Mouse (Mus musculus) lung, embryonic 15.5 days (tissue): ENCODE results near the gene Tpcn1. TPM values are rescaled to one million over a fixed set of nuclear protein-coding genes. Genes with fewer than 3 reads are reported as not detected.

Source experiments
- ATAC-seq: fragments of 200-750 bp; cut with Nextera tagmentation; 2 replicates; pipeline ENCODE4 v1.8.0; 2017; ENCODE audit warnings: moderate number of reproducible peaks, borderline replicate concordance; ENCODE audit not compliant: low FRiP score, low TSS enrichment; ENCODE audit errors: extremely low read depth
- H3K27ac ChIP-seq: fragments of 300-500 bp; sonication (generic); 2 replicates; pipeline ENCODE4 v1.5.1; 2015; ENCODE audit warnings: moderate library complexity, mild to moderate bottlenecking, inconsistent platforms
- H3K27me3 ChIP-seq: fragments of 300-500 bp; sonication (generic); 2 replicates; pipeline ENCODE4 v1.6.1; 2015; ENCODE audit warnings: inconsistent platforms
- H3K36me3 ChIP-seq: fragments of 300-500 bp; sonication (generic); 2 replicates; pipeline ENCODE4 v1.6.1; 2015; ENCODE audit warnings: inconsistent platforms
- H3K4me1 ChIP-seq: fragments of 300-500 bp; sonication (generic); 2 replicates; pipeline ENCODE4 v1.6.1; 2015; ENCODE audit warnings: inconsistent platforms
- H3K4me2 ChIP-seq: fragments of 300-500 bp; sonication (generic); 2 replicates; pipeline ENCODE4 v1.6.1; 2015; ENCODE audit warnings: inconsistent platforms, mild to moderate bottlenecking, moderate library complexity
- H3K4me3 ChIP-seq: fragments of 300-500 bp; sonication (generic); 2 replicates; pipeline ENCODE4 v1.5.1; 2015; ENCODE audit warnings: mild to moderate bottlenecking, inconsistent platforms
- H3K9ac ChIP-seq: fragments of 300-500 bp; sonication (generic); 2 replicates; pipeline ENCODE4 v1.6.1; 2015; ENCODE audit warnings: inconsistent platforms
- H3K9me3 ChIP-seq: fragments of 300-500 bp; sonication (generic); 2 replicates; pipeline ENCODE4 v1.6.1; 2016; ENCODE audit warnings: inconsistent platforms
- WGBS: fragments of 180-500 bp; shearing (Covaris S2); methylation state at CpG from one replicate; pipeline ENCODE4 v1.1.7; 2015; 5-methylcytosine and 5-hydroxymethylcytosine counted together
- polyA plus RNA-seq: library from polyadenylated mRNA; unstranded; fragments of >200 nt; fragmentation: Nextera tagmentation; extraction: Ambion mirVana; gene quantifications from 2 replicates; pipeline ENCODE4 v1.2.1, GENCODE M21; 2015

Tpcn1 gene
- polyA plus RNA-seq, 1 experiment from 2014 or later: 20.3 TPM

DNA sequence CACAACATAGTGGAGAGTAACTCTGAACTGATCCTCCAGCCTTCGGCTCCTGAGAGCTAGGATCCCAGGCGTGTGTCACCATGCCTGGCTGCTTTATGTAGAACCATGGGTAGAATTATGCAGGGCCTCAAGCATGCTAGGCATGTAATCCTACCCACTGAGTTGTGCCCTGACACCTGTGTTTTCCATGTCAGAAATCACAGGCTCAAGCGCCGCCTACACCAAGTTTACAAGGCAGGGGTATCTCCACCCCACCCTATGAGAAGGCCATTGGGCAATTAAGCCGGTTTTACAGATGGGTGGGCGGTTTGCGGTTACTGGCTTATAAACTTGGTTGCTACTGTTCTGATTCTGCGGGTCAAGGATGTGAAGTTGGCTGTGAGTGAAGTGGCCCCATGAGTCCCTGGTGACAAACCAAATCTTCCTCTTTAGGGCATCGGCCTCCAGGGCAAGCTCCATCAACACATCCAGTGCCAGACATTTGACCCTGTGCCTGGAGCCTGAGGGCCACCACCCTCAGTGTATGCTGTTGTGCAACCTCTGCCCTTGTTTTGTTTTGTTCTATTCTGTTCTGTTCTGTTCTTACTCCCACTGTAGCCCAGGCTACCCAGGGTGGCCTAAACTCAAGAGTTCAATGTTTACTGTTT lies 74.3 kb downstream of the Tpcn1 start:
- no peaks in the 10 kb centered on the region for H3K9me3 ChIP-seq
- H3K9ac ChIP-seq: no peak overlapping the region
- H3K4me2 ChIP-seq: no peak overlapping the region
- peaks cover 45% of the 10 kb centered on the region for H3K4me1 ChIP-seq
- peak overlapping the region; percentile 19; the same call in 1 of the 2 replicates for H3K27ac ChIP-seq
- WGBS: 85% methylated on average over 9 of the region's 9 CpGs
- no peak overlapping the region for H3K4me3 ChIP-seq
- no peaks in the 10 kb centered on the region for H3K27me3 ChIP-seq
- H3K36me3 ChIP-seq: no peaks in the 10 kb centered on the region
- no peak for ATAC-seq

DNA sequence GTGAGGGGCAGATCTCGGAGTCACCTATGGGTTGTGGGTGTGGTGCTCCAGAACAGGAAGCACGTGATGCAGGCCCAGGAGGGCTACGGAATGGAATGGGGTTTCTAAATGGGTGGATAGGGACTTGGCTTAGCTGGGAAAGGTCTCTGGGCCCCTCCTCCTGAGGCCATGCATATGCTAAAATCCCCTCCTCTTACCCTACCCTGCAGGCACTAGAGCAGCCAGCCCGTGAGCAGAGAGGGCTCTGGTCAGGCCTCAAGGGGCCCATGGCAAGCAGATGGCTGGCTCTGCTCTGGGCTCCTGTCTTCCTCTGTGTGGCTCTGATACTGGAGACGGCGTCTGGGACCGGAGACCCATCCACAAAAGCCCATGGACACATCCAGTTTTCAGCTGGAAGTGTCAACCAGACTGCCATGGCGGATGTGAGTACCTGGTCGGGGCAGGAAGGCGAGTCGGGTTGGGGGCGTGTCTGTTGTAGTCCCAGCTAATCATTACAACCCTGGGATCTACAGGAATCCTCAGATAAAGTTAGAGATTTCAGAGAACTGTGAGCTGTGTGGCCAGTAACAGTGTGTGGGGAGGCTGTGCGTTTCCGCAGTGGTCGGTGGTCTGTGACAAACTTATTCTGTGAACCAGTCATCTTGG lies 75.4 kb downstream of the Tpcn1 start:
- H3K4me2 ChIP-seq: no peak overlapping the region
- H3K27ac ChIP-seq: no peak overlapping the region
- ATAC-seq: no peak

DNA sequence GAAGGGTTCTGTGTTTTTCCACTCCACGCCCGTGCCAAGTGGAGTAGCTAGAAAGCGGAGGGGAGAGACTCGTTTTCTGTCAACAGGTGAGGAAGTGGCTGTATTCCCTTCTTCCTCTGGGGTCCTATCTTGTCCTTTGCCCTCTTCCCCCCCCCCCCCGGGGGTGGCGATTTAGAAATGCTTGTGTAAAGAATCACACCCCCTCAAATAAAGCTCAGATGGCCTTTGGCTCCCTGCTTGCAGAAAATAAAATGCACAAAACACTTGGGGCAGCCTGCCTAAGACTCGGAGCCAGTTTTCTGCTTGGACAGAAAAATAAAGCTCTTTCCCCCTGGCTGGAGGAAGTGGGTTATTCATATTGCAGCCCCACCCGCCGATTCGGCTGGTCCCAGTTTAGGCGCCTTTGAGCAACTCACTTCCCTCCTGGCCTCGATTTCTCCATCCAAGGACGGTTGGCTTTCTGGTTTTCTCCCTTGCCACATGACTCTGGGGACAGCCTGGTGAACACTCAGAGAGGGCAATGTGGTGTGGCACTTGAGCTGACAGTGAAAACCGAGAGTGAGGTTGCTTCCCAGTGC lies 76.7 kb downstream of the Tpcn1 start:
- no peaks in the 10 kb centered on the region for H3K27me3 ChIP-seq
- peaks cover 49% of the 10 kb centered on the region for H3K4me1 ChIP-seq
- 19% methylated on average over 14 of the region's 14 CpGs for WGBS
- H3K4me3 ChIP-seq: peak overlapping the region; percentile 64
- H3K36me3 ChIP-seq: no peaks in the 10 kb centered on the region
- H3K9ac ChIP-seq: peak overlapping the region; percentile 43
- H3K4me2 ChIP-seq: peak overlapping the region; percentile 89
- H3K9me3 ChIP-seq: no peaks in the 10 kb centered on the region
- H3K27ac ChIP-seq: peak overlapping the region; percentile 50; the same call in 1 of the 2 replicates
- ATAC-seq: no peak

More for the DNA sequence above, 75.4 kb downstream of the Tpcn1 start:
- Histone ChIP-seq H3K9ac (no peak overlapping the region), H3K27me3 (no peaks in the 10 kb centered on the region), H3K4me1 (peaks cover 45% of the 10 kb centered on the region), H3K4me3 (no peak overlapping the region), H3K9me3 (no peaks in the 10 kb centered on the region), H3K36me3 (no peaks in the 10 kb centered on the region)
- 56% methylated on average over 15 of the region's 15 CpGs for WGBS

DNA sequence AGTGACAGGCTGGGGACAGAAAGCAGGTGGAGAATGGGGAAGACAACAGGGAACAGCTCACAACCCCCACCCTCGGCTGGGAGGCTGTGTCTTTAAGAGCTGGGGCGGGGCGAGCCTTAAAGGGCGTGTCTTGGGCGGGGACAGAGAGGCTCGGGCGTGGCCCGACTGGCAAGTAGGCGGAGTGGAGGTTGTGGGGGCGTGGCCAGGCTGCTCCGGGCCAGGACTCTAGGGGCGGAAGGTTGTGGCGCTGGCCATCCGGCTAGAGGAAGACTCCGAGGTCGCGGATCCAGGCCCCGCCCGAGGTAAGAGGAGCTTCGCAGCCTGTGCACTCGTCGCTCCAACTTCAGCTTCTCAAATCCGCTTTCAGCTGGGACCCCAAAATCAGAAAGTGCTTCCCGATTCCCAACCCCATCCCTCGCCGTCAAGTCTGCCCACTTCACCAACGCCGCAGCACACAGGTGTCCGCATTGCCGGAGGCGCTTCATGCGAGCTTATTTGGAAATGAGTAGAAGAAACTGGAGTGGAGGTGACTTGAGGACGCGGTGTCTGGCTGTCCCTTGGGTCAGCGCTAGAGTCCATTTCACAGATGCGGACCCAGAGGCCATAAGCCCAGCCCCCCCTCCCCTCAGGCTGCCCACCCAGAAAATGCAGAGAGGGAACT lies 77.4 kb downstream of the Tpcn1 start, which contains the start of gene Slc8b1:
Slc8b1 (plus strand) TSS at position 187 of the 661 bp plus-strand sequence.
- no peaks in the 10 kb centered on the region for H3K27me3 ChIP-seq
- H3K4me3 ChIP-seq: peak within 1 kb of the TSS; percentile 64
- no peaks in the 10 kb centered on the region for H3K9me3 ChIP-seq
- no peaks in the 10 kb centered on the region for H3K36me3 ChIP-seq
- peak within 1 kb of the TSS; percentile 89 for H3K4me2 ChIP-seq
- peaks cover 49% of the 10 kb centered on the region for H3K4me1 ChIP-seq
- peak within 1 kb of the TSS; percentile 43 for H3K9ac ChIP-seq
- peak within 1 kb of the TSS; percentile 50 for H3K27ac ChIP-seq
- under 1% methylated on average over 33 of the region's 36 CpGs for WGBS
- peak; percentile 90 for ATAC-seq

DNA sequence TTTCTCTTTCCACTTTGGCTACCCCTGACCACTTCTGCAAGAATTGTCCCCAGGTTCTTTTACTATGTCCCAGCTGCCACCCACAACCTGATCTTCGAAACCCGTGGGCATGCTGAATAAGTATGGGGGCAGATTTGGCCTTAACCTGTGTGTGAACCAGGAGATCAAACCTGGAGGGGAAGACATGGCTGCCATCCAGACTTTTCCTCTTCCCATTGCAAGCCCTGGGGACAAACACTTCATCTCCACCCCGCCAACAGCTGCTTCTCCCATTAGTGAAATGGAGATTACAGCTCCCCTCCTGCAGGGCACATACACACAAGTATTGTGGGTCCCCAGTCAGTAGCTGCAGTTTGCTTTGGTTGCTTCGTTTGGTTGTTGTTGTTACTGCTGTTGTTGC lies 81.2 kb downstream of the Tpcn1 start:
- Histone ChIP-seq H3K4me2 (no peak overlapping the region), H3K27me3 (no peaks in the 10 kb centered on the region), H3K9me3 (no peaks in the 10 kb centered on the region), H3K9ac (no peak overlapping the region), H3K36me3 (no peaks in the 10 kb centered on the region), H3K4me1 (peaks cover 36% of the 10 kb centered on the region), H3K4me3 (no peak overlapping the region), H3K27ac (no peak overlapping the region)
- WGBS: 41% methylated on average over 4 of the region's 4 CpGs
- no peak for ATAC-seq

DNA sequence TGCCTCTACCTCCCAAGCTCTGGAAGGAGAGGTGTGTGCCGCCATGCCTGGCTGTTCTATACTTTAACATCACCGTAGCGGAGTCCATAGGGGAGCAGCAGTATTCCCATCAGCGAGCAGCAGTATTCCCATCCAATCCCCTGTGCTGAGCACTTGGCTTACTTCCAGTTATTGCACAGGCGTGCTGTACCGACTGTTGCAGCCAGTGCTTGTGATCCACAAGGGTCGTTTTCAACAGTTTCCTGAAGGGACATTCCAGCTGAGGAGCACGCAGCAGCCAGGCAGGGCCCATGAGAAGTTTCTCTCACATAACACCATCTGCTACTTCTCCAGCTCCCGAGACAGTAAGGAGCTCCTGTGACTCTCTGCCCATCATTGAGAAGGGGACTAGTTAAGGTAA lies 82.0 kb downstream of the Tpcn1 start:
- no peaks in the 10 kb centered on the region for H3K27me3 ChIP-seq
- H3K4me3 ChIP-seq: no peak overlapping the region
- H3K27ac ChIP-seq: no peak overlapping the region
- no peaks in the 10 kb centered on the region for H3K9me3 ChIP-seq
- WGBS: 37% methylated on average over 9 of the region's 9 CpGs
- H3K4me2 ChIP-seq: no peak overlapping the region
- H3K9ac ChIP-seq: no peak overlapping the region
- no peaks in the 10 kb centered on the region for H3K36me3 ChIP-seq
- ATAC-seq: no peak
- H3K4me1 ChIP-seq: peaks cover 37% of the 10 kb centered on the region

DNA sequence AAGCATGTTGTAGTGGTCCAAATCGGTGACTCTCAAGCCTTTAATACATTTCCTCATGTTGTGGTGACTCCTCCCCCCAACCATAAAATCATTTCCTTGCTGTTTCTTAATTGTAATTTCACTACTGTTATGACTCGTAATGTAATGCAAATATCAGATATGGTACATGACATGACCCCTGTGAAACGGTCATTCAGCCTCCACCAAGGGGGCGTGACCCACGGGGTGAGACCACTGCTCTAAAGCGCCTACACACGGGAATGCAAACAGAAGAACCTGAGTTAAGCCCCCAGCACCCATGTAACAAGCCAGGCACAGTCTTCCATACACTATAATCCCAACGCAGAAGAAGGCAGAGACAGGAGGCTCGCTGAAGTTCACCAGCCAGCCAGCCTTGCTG lies 82.7 kb downstream of the Tpcn1 start:
- no peaks in the 10 kb centered on the region for H3K36me3 ChIP-seq
- peaks cover 34% of the 10 kb centered on the region for H3K4me1 ChIP-seq
- H3K9me3 ChIP-seq: no peaks in the 10 kb centered on the region
- H3K9ac ChIP-seq: no peak overlapping the region
- H3K27me3 ChIP-seq: no peaks in the 10 kb centered on the region
- no peak for ATAC-seq
- H3K4me2 ChIP-seq: peak overlapping the region; percentile 16; the same call in 1 of the 2 replicates
- WGBS: 64% methylated on average over 9 of the region's 9 CpGs
- H3K4me3 ChIP-seq: no peak overlapping the region
- H3K27ac ChIP-seq: no peak overlapping the region

DNA sequence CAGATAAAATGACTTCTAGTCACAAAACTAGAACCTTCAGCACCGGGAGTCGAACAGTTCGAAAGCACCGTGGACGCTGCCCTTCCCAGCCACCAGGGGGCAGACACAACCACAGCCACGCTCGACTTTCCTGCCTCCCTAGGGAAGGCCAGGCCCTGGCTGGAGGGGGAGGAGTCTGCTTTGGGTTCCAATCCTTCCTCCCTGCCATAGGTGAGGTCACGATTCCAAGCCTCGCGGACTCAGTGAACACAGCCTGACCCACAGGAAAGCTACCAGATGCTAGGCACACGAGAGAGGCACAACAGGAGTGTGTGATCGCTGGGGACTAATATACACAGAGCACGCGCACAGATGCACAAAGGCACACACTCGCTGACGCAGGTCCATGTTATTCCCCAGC lies 83.1 kb downstream of the Tpcn1 start:
- peak overlapping the region; percentile 16 for H3K4me2 ChIP-seq
- H3K27me3 ChIP-seq: no peaks in the 10 kb centered on the region
- no peak overlapping the region for H3K9ac ChIP-seq
- H3K36me3 ChIP-seq: no peaks in the 10 kb centered on the region
- ATAC-seq: no peak
- H3K4me1 ChIP-seq: peaks cover 30% of the 10 kb centered on the region
- no peak overlapping the region for H3K4me3 ChIP-seq
- WGBS: 17% methylated on average over 16 of the region's 16 CpGs
- H3K27ac ChIP-seq: no peak overlapping the region
- H3K9me3 ChIP-seq: no peaks in the 10 kb centered on the region

DNA sequence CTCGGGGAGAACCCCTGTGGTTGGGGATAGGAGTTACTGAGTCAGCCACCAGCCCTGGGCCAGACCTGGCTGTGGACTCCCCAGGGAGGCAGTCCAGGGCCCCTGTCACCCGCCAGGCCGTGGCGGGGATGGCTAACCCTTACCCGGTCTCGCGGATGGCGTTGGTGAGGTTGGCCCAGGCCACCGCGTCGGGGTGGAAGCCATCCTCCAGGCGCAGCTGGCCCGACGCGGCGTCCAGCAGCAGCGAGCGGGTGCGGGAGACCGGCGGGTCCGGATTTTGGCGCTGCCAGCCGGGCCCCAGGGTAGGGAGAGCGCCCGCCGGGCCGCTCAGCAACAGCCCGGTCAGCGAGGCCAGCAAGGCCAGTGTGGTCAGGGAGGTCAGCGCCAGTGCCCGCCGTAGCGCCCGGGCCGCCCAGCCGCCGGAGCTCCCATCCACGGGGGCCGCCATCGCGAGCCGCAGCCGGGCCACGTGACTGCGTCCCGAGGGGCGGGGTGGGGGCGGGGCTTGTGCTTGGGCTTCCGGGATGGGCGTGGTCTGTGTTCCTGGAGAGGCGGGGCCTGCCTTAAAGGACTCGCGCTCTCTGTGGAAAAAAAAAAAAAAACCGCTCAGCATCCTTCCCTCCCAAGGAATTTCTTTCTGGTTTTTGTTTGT lies 85.2 kb downstream of the Tpcn1 start, which contains the start of gene Plbd2:
Plbd2 (minus strand) TSS at position 482 of the 652 bp plus-strand sequence.
- Histone ChIP-seq H3K9me3 (no peaks in the 10 kb centered on the region), H3K4me2 (peak within 1 kb of the TSS; percentile 92), H3K27me3 (no peaks in the 10 kb centered on the region), H3K36me3 (no peaks in the 10 kb centered on the region), H3K9ac (peak within 1 kb of the TSS; percentile 73), H3K27ac (no peak within 1 kb of the TSS), H3K4me1 (peaks cover 29% of the 10 kb centered on the region), H3K4me3 (peak within 1 kb of the TSS; percentile 83)
- WGBS: under 1% methylated on average over 55 of the region's 55 CpGs
- ATAC-seq: peak; percentile 77

DNA sequence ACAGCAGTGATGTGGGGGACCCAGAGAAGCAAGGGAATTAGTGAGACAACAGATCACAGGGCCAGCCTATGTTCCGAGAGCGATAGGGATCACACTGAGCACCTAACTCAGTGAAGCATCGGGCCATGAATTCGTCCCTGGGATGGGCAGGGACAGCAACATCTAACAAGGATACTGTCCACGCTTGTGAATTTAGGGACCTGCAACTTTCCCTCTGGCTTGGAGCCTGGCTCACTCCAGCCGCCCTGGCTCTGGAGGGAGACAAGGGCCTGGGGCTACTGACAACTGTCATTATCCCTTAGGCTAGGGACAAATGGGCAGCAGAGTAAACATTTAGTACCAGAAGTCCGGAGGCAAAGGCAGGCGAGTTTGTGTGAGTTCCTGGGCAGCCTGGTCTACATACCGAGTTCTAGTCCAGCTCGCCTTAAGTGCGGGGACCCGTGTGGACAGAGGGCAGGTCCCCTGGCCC lies 85.8 kb downstream of the Tpcn1 start:
- Histone ChIP-seq H3K27ac (no peak overlapping the region), H3K4me1 (peaks cover 29% of the 10 kb centered on the region)
- WGBS: 6% methylated on average over 12 of the region's 12 CpGs

DNA sequence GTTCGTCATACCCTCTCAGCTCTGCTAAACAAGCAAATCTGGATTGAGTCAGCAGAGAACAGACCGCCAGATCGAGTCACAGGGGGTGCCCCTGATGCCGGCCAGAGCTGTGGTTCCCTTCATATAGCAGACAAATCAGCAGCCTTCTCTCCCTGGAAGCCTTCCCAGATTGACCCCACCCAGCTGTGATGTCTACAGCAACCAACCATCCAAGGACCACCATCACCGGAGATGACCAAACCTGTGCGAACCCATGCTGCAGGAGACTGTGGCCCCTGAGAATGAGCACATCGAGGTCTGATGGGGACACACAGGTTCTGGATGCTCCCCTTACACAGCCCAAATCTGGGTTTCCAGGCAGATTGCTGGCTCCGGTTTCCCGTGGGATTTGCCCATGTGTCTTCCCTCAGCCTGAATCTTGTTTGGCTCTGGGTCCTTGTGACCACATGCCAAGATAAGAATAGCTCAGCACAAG lies 86.3 kb downstream of the Tpcn1 start:
- peaks cover 26% of the 10 kb centered on the region for H3K4me1 ChIP-seq
- ATAC-seq: no peak
- peak overlapping the region; percentile 73 for H3K9ac ChIP-seq

More for the DNA sequence above, 85.8 kb downstream of the Tpcn1 start:
- peak overlapping the region; percentile 92 for H3K4me2 ChIP-seq
- no peaks in the 10 kb centered on the region for H3K36me3 ChIP-seq
- H3K9ac ChIP-seq: peak overlapping the region; percentile 73
- peak overlapping the region; percentile 83 for H3K4me3 ChIP-seq
- no peaks in the 10 kb centered on the region for H3K27me3 ChIP-seq
- no peaks in the 10 kb centered on the region for H3K9me3 ChIP-seq
- no peak for ATAC-seq

More for the DNA sequence above, 86.3 kb downstream of the Tpcn1 start:
- Histone ChIP-seq H3K27me3 (no peaks in the 10 kb centered on the region), H3K4me3 (peak overlapping the region; percentile 83), H3K27ac (no peak overlapping the region), H3K9me3 (no peaks in the 10 kb centered on the region), H3K4me2 (peak overlapping the region; percentile 92), H3K36me3 (no peaks in the 10 kb centered on the region)
- WGBS: 58% methylated on average over 9 of the region's 9 CpGs
